Mouse (Mus musculus) G1E (cell line): ENCODE results near the gene Nfatc2.

Source experiments
- CTCF ChIP-seq: IDR thresholded peaks from 2 replicates; pipeline ENCODE4 v1.5.1; 2012; ENCODE audit warnings: low read depth, low read length, inconsistent platforms, mixed read lengths
- GATA1 ChIP-seq: IDR thresholded peaks from 2 replicates; pipeline ENCODE4 v1.6.1; 2012; ENCODE audit warnings: borderline replicate concordance, low read length, inconsistent platforms, mixed read lengths
- POLR2AphosphoS5 ChIP-seq: IDR thresholded peaks from 2 replicates; pipeline ENCODE4 v1.6.1; 2012; ENCODE audit warnings: low read depth, low read length, inconsistent platforms; ENCODE audit not compliant: insufficient replicate concordance
- TAL1 ChIP-seq: conservative IDR thresholded peaks from 2 replicates; pipeline ENCODE4 v1.6.1; 2012; ENCODE audit warnings: low read depth, low read length, inconsistent platforms, mixed read lengths

DNA sequence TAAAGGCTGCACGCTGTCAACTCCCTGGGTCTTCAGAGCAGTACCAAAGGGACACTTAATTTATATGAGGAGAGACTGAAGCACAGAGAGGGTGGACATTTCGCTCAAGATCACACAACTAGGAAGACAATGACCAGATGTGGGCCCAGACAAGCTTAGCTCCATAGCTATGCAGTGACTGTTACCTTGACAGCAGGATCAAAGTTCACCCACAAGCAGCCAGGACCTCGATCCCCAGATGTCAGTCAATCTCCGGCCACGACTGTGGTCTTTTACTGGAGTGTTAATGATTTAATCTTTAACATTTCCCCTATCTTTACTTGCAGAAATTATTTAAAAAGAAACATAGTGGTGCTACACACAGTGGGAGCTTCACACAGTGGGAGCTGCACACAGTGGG is 49.1 kb downstream of the Nfatc2 start:
- no peak for TF ChIP-seq CTCF
- TF ChIP-seq POLR2AphosphoS5 = no peak
- TF ChIP-seq TAL1 = no peak
- TF ChIP-seq GATA1 = no peak
